Mouse (Mus musculus): ENCODE results near the gene Cysltr2.

- TF ChIP-seq POLR2A (IDR thresholded peaks at IDR 0.05; ENCODE audit: extremely low read depth, insufficient read depth, low read length) (no peak), CTCF (IDR thresholded peaks at IDR 0.05; ENCODE audit: low read depth, low read length) (no peak)
Measured at GRCm38 (mm10) chr14:72980761-72981160, 68.2 kb downstream of the Cysltr2 start.

Measured in liver, adult 2 months (tissue).